Mouse (Mus musculus) 3134 (cell line): ENCODE results near the gene Clcf1.
"Not testable (repeated sequence)": the region's sequence is repeated elsewhere in the genome, so short reads cannot be mapped to it uniquely, and the experiment has no call there.

Experiments
- DNase-seq: peaks from one replicate; pipeline ENCODE4 v3.0.0-alpha.2; 2011; ENCODE audit warnings: low spot score; ENCODE audit not compliant: insufficient read length; ENCODE audit errors: extremely low read depth

The Clcf1 gene

GRCm38 (mm10) chr19:4242416-4242815, 28.4 kb downstream of the Clcf1 start:
- DNase-seq, result no peak

- DNase-seq, result peak; percentile 67
These were observed 30.7 kb downstream of the Clcf1 start for GRCm38 (mm10) chr19:4244775-4245174.

- DNase-seq, result no peak
These were observed 33.0 kb downstream of the Clcf1 start for GRCm38 (mm10) chr19:4247010-4247409.

GRCm38 (mm10) chr19:4248683-4249082, 34.6 kb downstream of the Clcf1 start:
- not testable (repeated sequence) for DNase-seq

GRCm38 (mm10) chr19:4254230-4254629, 40.2 kb downstream of the Clcf1 start:
- no peak for DNase-seq

- no peak for DNase-seq
These were observed 41.6 kb downstream of the Clcf1 start for GRCm38 (mm10) chr19:4255583-4256162.

GRCm38 (mm10) chr19:4257216-4257896, 43.3 kb downstream of the Clcf1 start:
- peak; percentile 80 for DNase-seq

GRCm38 (mm10) chr19:4257897-4258252, 43.8 kb downstream of the Clcf1 start:
- no peak for DNase-seq

GRCm38 (mm10) chr19:4261038-4261698, 47.1 kb downstream of the Clcf1 start:
- DNase-seq, result no peak

- no peak for DNase-seq
These were observed 48.7 kb downstream of the Clcf1 start for GRCm38 (mm10) chr19:4262756-4263155.

GRCm38 (mm10) chr19:4263702-4264101, 49.7 kb downstream of the Clcf1 start:
- no peak for DNase-seq

- no peak for DNase-seq
These were observed 50.2 kb downstream of the Clcf1 start for GRCm38 (mm10) chr19:4264171-4264780.

GRCm38 (mm10) chr19:4265956-4266355, 51.9 kb downstream of the Clcf1 start:
- no peak for DNase-seq

GRCm38 (mm10) chr19:4268566-4269361, 54.7 kb downstream of the Clcf1 start, which contains the start of gene Ssh3:
Gene Ssh3, minus strand, starts transcription at chr19:4269180.
- peak; percentile 84 for DNase-seq

- DNase-seq, result no peak
These were observed 56.1 kb downstream of the Clcf1 start for GRCm38 (mm10) chr19:4270187-4270586.

GRCm38 (mm10) chr19:4270972-4271371, 56.9 kb downstream of the Clcf1 start:
- no peak for DNase-seq
